Mouse (Mus musculus): ENCODE data around the gene Ccdc84.
"Not testable (repeated sequence)": the region's sequence is repeated elsewhere in the genome, so short reads cannot be mapped to it uniquely, and the experiment has no call there.

Gene Ccdc84

DNA sequence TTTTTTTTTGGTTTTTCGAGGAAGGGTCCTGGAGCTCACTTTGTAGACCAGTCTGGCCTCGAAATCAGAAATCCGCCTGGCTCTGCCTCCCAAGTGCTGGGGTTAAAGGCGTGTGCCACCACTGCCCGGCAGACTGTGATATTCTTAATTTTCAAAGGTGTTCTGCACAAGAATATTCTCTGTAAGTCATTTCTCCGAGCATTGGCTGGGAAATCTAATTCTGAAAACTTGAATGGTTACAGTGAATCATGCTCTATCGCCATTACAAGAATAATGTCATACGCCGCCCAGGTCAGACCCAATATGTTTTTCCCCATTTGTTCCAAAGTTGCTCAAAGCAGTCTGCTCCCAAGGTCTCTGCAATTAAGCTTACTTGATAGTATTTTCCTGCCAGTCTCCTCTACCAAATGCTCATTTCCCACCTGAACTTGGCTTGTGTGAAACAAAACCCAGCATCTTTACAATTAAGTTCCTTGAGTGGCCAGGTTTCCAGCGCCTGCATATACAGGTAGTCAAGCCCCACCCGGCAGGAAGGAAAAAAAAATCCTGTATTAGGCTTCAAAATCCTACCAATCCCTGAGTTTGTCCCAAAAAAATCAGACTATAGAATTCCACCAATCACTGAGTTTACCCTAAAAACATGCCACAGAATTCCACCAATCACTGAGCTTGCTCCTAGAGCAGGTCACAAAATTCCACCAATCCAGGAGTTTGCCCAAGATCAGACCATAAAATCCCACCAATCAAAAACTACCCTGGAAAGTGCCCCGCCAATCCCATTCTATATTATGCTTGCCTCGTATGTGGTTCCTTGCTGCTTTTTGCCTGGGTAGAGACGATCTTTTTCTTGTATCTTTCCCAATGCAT is at the start of gene Ccdc84:
Gene Ccdc84, minus strand, starts transcription at position 51 of the 867 bp plus-strand sequence.
- DNase-seq: no peak

DNA sequence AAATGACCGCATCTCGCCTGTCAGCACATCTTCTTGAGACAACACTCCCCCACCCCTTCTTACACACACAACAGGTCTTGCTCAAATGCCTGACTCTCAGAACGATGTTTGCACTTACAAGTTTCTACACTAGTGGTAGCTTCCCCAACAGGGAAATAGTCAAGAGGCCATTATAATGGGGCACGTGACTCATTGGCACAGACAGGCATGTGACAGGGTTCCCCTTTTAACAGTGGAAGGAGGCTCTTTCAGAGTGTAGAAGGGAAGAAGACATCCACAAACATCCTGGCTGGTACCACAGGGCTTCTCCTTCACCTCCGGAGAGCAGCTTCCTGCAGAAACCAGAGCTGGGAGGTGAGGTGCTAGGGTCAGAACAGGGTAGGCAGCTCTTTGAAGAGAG is 43.6 kb upstream of the Ccdc84 start:
- DNase-seq: no peak

- DNase-seq: peak; percentile 75
These were observed 38.8 kb upstream of the Ccdc84 start for GRCm38 (mm10) chr9:44457035-44457742.

DNA sequence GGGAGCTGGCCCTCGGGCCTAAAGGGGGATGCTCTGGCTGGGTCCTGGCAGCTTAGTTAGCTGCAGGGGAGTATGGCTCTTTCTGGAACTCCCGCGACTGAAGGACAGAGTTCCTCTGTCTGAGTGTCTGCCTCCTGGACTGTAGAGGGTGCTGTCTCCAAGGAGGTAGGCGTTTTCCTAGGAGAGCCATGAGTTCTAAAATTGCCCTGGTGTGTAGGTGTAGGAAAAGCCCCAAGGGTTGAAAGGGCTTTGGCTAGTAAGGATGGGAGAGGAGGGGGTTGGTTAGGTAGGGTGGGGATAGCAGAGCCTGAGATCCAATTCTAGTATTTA is 36.5 kb upstream of the Ccdc84 start, which contains the start of gene Upk2:
Gene Upk2, minus strand, starts transcription at position 86 of the 330 bp plus-strand sequence.
- no peak for DNase-seq

DNA sequence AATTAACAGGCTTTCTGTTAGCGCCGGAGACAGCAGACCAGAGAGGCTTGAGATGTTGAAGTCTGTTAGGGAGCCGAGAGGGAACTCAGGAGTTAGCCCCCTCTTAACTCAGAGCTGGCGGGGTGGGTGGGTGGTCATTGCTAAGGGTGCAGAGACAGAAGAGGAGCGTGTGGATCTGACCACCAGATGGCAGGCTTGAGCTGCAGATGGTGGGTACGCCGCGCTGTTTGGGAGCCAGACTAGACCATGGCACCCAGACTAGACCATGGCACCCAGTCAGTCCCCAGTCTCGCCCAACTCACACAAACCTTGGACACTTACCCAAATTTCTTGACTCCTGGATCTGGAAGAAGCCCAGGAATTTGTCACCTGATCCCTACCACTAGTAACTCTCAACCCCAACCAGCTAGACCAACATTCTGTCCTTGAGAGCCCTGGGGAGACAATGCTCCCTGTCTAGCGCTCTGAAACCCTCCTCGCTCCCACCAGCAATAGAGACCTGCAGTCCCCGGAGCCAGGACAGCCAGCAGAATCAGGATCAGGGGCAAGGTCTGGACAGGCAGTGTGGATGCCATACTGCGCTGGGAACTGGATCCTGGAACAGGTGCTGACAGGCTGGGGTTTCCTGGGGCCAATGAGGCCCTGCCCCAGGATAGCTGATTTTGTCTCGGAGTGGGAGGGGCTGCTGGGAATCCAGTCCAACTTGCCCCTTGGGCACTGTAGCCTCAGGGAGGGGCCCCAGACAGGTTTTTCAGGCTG is 35.9 kb upstream of the Ccdc84 start:
- DNase-seq: peak; percentile 97

- DNase-seq: no peak
These were observed 32.0 kb upstream of the Ccdc84 start for GRCm38 (mm10) chr9:44450387-44450786.

GRCm38 (mm10) chr9:44444402-44445025 is 26.1 kb upstream of the Ccdc84 start:
- DNase-seq: not testable (repeated sequence)

GRCm38 (mm10) chr9:44440961-44441360 is 22.6 kb upstream of the Ccdc84 start, which contains the start of gene Foxr1:
Gene Foxr1 (minus strand): TSS chr9:44441136.
- DNase-seq: no peak

DNA sequence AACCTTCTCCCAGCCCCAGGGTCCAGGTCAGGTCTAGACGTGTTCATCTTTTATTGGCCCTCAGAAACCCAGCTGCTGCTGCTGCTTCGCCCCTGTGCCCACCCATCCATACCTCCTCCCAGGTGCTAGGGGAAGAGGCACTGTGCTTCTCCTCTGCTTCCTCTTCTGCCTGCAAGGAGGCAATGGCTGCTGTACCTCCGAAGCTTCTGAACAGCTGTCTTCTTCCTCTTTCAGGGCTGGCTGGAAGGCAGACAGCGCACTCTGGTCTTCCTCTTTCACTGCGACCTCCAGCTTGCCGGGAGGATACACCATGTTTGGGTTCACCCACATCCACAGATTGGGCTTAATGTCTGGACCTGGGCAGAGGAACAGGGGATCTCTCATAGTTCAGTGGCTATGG is 17.4 kb upstream of the Ccdc84 start:
- DNase-seq: no peak

DNA sequence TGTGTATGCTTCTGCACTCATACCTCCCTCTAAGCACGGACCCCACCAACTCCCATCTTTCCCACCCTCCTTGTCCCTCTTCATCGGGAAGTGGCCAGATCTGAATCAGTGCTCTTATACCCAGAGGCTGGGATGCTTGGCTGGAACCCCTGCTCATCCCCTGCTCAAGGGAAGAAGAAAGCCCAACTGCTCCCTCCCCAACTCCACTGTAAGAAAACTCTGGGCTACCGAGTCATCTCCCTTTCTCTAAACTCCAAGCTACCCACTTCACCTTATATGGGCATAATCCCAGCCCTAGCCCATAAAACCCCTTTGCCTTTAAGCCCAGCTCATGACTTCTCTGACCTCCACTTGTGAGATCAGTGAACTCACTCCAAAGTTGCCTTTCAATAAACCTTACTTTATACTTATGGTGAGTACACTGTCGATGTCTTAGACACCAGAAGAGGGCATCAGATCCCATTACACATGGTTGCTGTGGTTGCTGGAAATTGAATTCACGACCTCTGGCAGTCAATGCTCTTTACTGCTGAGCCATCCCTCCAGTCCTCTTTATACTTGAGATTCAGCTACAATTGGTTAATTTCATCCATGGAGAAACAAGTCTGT is 14.3 kb upstream of the Ccdc84 start:
- DNase-seq: no peak

GRCm38 (mm10) chr9:44423576-44423975 is 5.2 kb upstream of the Ccdc84 start:
- DNase-seq: no peak

DNA sequence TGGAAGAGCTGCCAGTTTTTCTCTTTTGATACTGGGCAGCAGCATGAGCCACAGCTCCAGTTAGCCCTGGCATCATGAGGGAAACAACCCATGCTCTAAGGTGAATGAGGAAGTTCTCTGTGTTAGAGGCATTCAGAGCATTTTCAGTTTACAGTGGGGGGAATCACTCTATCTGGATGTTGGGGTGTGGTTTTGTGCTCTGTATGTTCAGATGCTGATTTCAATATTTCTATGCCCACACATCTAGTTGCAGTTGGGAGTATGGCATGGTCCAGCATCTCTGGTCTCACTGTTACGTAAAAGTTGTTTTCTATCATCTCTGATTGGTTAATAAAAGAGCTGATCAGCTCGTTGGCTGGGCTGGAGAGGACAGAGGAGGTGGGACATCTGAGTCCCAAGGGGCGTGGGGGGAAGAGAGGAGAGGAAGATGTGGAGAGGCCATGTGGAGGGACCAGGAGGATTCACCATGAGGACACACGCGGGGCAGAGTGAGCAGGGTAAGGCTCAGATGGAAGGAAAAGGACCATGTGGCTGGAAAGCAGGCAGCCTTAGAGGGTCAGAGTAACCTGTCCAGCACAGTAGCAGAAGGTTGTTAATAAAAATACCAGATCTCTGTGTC is 2.0 kb upstream of the Ccdc84 start:
- DNase-seq: no peak

GRCm38 (mm10) chr9:44419730-44420129 is 1.4 kb upstream of the Ccdc84 start:
- not testable (repeated sequence) for DNase-seq

DNA sequence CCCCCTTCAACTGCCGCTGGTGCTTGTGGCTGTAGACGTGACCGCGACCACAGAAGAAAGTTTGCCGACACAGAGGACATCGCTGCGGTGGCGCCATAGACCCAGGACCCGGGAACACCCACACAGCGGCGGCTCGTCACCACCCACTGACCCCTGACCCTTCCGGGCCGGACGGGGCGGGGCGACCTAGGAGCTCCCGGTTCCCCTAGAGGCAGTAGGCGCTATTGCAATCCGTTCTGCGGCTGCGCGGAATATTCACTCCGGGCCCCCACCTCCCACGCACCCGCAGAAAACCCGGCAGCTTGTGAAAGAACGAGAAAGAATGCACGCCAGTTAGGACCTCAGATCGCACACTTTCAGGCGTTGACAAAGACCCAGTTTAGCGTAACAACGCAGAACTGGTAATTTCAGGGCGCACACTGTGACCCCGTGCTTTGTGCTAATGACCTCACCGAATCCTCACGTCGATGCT is 441 bp downstream of the Ccdc84 start:
- DNase-seq: peak; percentile 96

GRCm38 (mm10) chr9:44417156-44417891 is 1.0 kb downstream of the Ccdc84 start:
- DNase-seq: no peak

- no peak for DNase-seq
These were observed 5.6 kb downstream of the Ccdc84 start for GRCm38 (mm10) chr9:44412781-44413180.

DNA sequence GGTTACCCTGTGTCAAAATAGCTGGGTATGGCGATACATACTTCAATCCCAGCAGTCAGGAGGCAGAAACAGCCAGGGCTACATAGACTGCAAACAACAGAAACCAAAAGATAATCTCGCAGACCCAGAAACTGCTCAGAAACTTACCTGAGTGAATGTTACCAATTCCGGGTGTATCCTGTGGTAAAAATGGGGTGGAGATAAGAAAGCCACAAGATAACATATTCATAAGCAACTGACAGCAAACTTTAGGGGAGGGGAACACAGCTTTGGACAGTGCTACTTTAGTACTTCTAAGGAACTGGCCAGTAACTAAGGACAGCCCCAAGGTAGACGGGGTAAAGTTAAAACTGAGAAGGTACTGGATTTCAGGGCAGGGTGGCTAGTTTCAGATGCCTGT is 6.1 kb downstream of the Ccdc84 start:
- DNase-seq: no peak

DNA sequence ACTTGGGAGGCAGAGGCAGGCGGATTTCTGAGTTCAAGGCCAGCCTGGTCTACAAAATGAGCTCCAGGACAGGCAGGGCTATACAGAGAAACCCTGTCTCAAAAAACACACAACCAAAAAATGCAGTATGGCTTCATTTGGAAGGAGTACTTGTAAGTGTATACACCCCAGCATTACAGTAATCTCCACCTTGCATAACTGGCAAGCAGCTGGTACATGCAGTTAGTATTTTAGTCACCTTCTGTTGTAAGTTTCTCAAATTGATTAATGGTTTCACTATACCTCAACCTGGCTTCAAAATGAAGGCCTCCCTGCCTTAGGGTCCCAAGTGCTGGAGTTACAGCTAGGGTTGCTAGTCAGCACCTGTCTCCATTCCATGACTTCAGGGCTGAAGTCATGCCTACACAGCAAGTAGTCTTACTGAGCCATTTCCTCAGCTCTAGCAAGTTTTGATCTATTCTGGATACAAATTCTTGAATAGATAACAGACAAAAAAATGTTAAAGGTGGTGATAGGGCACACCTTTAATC is 6.7 kb downstream of the Ccdc84 start:
- no peak for DNase-seq

- no peak for DNase-seq
These were observed 7.6 kb downstream of the Ccdc84 start for GRCm38 (mm10) chr9:44410647-44411336.

GRCm38 (mm10) chr9:44408693-44409092 is 9.7 kb downstream of the Ccdc84 start:
- not testable (repeated sequence) for DNase-seq

Data from right cerebral cortex, postnatal 4 days (tissue).